Mouse (Mus musculus): ENCODE data around the gene Hps6. TPM values are rescaled to one million over a fixed set of nuclear protein-coding genes. Genes with fewer than 3 reads are reported as not detected.
"Not testable (repeated sequence)": the region's sequence is repeated elsewhere in the genome, so short reads cannot be mapped to it uniquely, and the experiment has no call there.

Hps6 gene
- polyA plus RNA-seq (2015; fragmentation: Nextera tagmentation; extraction: Ambion mirVana): 3.1 and 3.8 TPM in 2 replicates

- Histone ChIP-seq H3K36me3 (no peaks in the 10 kb centered on the region), H3K27ac (no peak within 1 kb of the TSS), H3K9me3 (no peaks in the 10 kb centered on the region), H3K9ac (peak within 1 kb of the TSS; percentile 80), H3K27me3 (peaks cover 33% of the 10 kb centered on the region), H3K4me3 (peak within 1 kb of the TSS; percentile 53), H3K4me1 (replicated peaks) (peaks cover 18% of the 10 kb centered on the region), H3K4me2 (peak within 1 kb of the TSS; percentile 90)
- ATAC-seq (ENCODE audit: low FRiP score): peak; percentile 47
- WGBS: 2% methylated on average over 65 of the region's 70 CpGs
These were observed at the start of gene Hps6 for GRCm38 (mm10) chr19:46003371-46004226. TSS of gene Hps6 (plus strand) at chr19:46003508.

GRCm38 (mm10) chr19:45956736-45957135, 46.6 kb upstream of the Hps6 start:
- WGBS: 94% methylated on average over 7 of the region's 7 CpGs
- ATAC-seq (ENCODE audit: low FRiP score): no peak
- Histone ChIP-seq H3K4me3 (no peak overlapping the region), H3K27me3 (no peaks in the 10 kb centered on the region), H3K9me3 (no peaks in the 10 kb centered on the region), H3K4me1 (replicated peaks) (peaks cover 9% of the 10 kb centered on the region), H3K27ac (no peak overlapping the region), H3K9ac (no peak overlapping the region), H3K36me3 (peaks cover 50% of the 10 kb centered on the region), H3K4me2 (no peak overlapping the region)

GRCm38 (mm10) chr19:45960770-45961169, 42.5 kb upstream of the Hps6 start:
- H3K27ac ChIP-seq: no peak overlapping the region
- 28% methylated on average over 5 of the region's 5 CpGs for WGBS
- H3K4me1 ChIP-seq (replicated peaks): peaks cover 9% of the 10 kb centered on the region
- ATAC-seq (ENCODE audit: low FRiP score): no peak
- H3K9me3 ChIP-seq: no peaks in the 10 kb centered on the region
- no peak overlapping the region for H3K4me2 ChIP-seq
- H3K27me3 ChIP-seq: no peaks in the 10 kb centered on the region
- H3K36me3 ChIP-seq: peaks cover 66% of the 10 kb centered on the region
- no peak overlapping the region for H3K9ac ChIP-seq
- H3K4me3 ChIP-seq: no peak overlapping the region

GRCm38 (mm10) chr19:45984379-45984778, 18.9 kb upstream of the Hps6 start:
- Histone ChIP-seq H3K27ac (no peak overlapping the region), H3K27me3 (no peaks in the 10 kb centered on the region), H3K4me1 (replicated peaks) (no peaks in the 10 kb centered on the region), H3K9ac (no peak overlapping the region), H3K4me3 (no peak overlapping the region), H3K9me3 (no peaks in the 10 kb centered on the region), H3K4me2 (no peak overlapping the region), H3K36me3 (peaks cover 21% of the 10 kb centered on the region)
- ATAC-seq (ENCODE audit: low FRiP score): no peak

GRCm38 (mm10) chr19:45988238-45988637, 15.1 kb upstream of the Hps6 start:
- ATAC-seq (ENCODE audit: low FRiP score): no peak
- no peak overlapping the region for H3K4me2 ChIP-seq
- 98% methylated on average over 3 of the region's 3 CpGs for WGBS
- H3K27me3 ChIP-seq: no peaks in the 10 kb centered on the region
- no peak overlapping the region for H3K9ac ChIP-seq
- peaks cover 19% of the 10 kb centered on the region for H3K36me3 ChIP-seq
- no peaks in the 10 kb centered on the region for H3K9me3 ChIP-seq
- H3K27ac ChIP-seq: no peak overlapping the region
- H3K4me3 ChIP-seq: no peak overlapping the region
- H3K4me1 ChIP-seq (replicated peaks): no peaks in the 10 kb centered on the region

GRCm38 (mm10) chr19:45991171-45991570, 12.1 kb upstream of the Hps6 start:
- H3K9ac ChIP-seq: no peak overlapping the region
- H3K4me2 ChIP-seq: no peak overlapping the region
- H3K4me1 ChIP-seq (replicated peaks): no peaks in the 10 kb centered on the region
- H3K9me3 ChIP-seq: no peaks in the 10 kb centered on the region
- H3K36me3 ChIP-seq: peaks cover 19% of the 10 kb centered on the region
- no peaks in the 10 kb centered on the region for H3K27me3 ChIP-seq
- no peak for ATAC-seq (ENCODE audit: low FRiP score)
- WGBS: 91% methylated on average over 3 of the region's 3 CpGs
- H3K4me3 ChIP-seq: no peak overlapping the region
- no peak overlapping the region for H3K27ac ChIP-seq

- H3K4me2 ChIP-seq; ATAC-seq (ENCODE audit: low FRiP score); H3K4me3 ChIP-seq; H3K9ac ChIP-seq; H3K9me3 ChIP-seq; H3K27me3 ChIP-seq; H3K27ac ChIP-seq: not testable (repeated sequence)
- 89% methylated on average over 6 of the region's 6 CpGs for WGBS
- Histone ChIP-seq H3K36me3 (peaks cover 10% of the 10 kb centered on the region), H3K4me1 (replicated peaks) (peaks cover 10% of the 10 kb centered on the region)
These were observed 9.9 kb upstream of the Hps6 start for GRCm38 (mm10) chr19:45993441-45993840.

- no peak for ATAC-seq (ENCODE audit: low FRiP score)
- 97% methylated on average over 13 of the region's 13 CpGs for WGBS
- no peak overlapping the region for H3K27ac ChIP-seq
- peaks cover 5% of the 10 kb centered on the region; the same call in 1 of the 2 replicates for H3K36me3 ChIP-seq
- no peak overlapping the region for H3K4me2 ChIP-seq
- peaks cover 10% of the 10 kb centered on the region for H3K4me1 ChIP-seq (replicated peaks)
- no peak overlapping the region for H3K4me3 ChIP-seq
- no peaks in the 10 kb centered on the region for H3K27me3 ChIP-seq
- no peaks in the 10 kb centered on the region for H3K9me3 ChIP-seq
- no peak overlapping the region for H3K9ac ChIP-seq
These were observed 9.1 kb upstream of the Hps6 start for GRCm38 (mm10) chr19:45993981-45994737.

GRCm38 (mm10) chr19:45997365-45997764, 5.9 kb upstream of the Hps6 start:
- Histone ChIP-seq H3K4me1 (replicated peaks) (peaks cover 10% of the 10 kb centered on the region), H3K4me2 (peak overlapping the region; percentile 65), H3K9ac (peak overlapping the region; percentile 91), H3K9me3 (no peaks in the 10 kb centered on the region), H3K27ac (peak overlapping the region; percentile 97), H3K36me3 (no peaks in the 10 kb centered on the region), H3K27me3 (0 out of 2 replicates have a peak, but pooled peaks cover 4% of the 10 kb centered on the region), H3K4me3 (peak overlapping the region; percentile 87)
- no peak for ATAC-seq (ENCODE audit: low FRiP score)
- 67% methylated on average over 5 of the region's 5 CpGs for WGBS

- Histone ChIP-seq H3K9me3 (no peaks in the 10 kb centered on the region), H3K27ac (peak within 1 kb of the TSS; percentile 97), H3K27me3 (peaks cover 7% of the 10 kb centered on the region; the same call in 1 of the 2 replicates), H3K9ac (peak within 1 kb of the TSS; percentile 91), H3K36me3 (no peaks in the 10 kb centered on the region), H3K4me3 (peak within 1 kb of the TSS; percentile 87), H3K4me2 (peak within 1 kb of the TSS; percentile 65), H3K4me1 (replicated peaks) (peaks cover 11% of the 10 kb centered on the region)
- ATAC-seq (ENCODE audit: low FRiP score): peak; percentile 95
- 1% methylated on average over 63 of the region's 76 CpGs for WGBS
These were observed 5.3 kb upstream of the Hps6 start, which contains the start of gene Armh3 for GRCm38 (mm10) chr19:45997785-45998693. TSS of gene Armh3 (minus strand) at chr19:45998488.

- Histone ChIP-seq H3K9me3 (no peaks in the 10 kb centered on the region), H3K27ac (peak overlapping the region; percentile 18; the same call in 1 of the 2 replicates), H3K36me3 (no peaks in the 10 kb centered on the region), H3K9ac (peak overlapping the region; percentile 71), H3K27me3 (peaks cover 13% of the 10 kb centered on the region; the same call in 1 of the 2 replicates), H3K4me2 (peak overlapping the region; percentile 65), H3K4me3 (peak overlapping the region; percentile 87), H3K4me1 (replicated peaks) (peaks cover 18% of the 10 kb centered on the region)
- ATAC-seq (ENCODE audit: low FRiP score): peak; percentile 59
- WGBS: 15% methylated on average over 8 of the region's 8 CpGs
These were observed 4.6 kb upstream of the Hps6 start for GRCm38 (mm10) chr19:45998694-45999217.
